Mouse (Mus musculus): ENCODE measurements around the gene Psmb5.
A peak's percentile ranks its signal among the peaks of the same experiment; 100 is the strongest.

The Psmb5 gene

DNA sequence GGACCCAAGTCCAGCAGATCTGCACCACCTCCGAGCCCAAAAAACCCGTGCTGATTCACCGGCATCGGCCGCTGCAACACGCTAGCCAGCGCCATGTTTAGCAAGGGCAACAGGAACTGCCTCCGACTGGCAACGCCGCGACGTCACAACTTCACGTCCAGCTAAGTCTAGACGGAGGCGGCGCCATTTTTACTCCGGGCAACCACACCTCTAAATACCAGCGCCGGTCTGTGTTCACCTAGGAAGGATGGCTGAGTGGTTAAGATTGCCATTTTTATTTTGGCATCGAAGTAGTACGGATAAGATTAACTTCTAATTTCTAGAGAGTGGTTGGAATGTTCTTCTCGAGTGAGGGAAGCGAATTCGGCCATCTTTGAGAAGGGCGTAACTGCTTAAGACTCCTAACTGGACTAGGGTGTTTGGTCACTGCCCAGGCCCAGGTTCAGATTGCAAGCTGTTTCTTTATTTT, at the start of gene Psmb5:
Gene Psmb5 (minus strand): TSS at position 126 of the 469 bp plus-strand sequence.
- peak; percentile 91 for DNase-seq

GRCm38 (mm10) chr14:54664477-54665222, 46.8 kb upstream of the Psmb5 start:
- DNase-seq, result no peak

GRCm38 (mm10) chr14:54660009-54660408, 42.2 kb upstream of the Psmb5 start:
- no peak for DNase-seq

DNA sequence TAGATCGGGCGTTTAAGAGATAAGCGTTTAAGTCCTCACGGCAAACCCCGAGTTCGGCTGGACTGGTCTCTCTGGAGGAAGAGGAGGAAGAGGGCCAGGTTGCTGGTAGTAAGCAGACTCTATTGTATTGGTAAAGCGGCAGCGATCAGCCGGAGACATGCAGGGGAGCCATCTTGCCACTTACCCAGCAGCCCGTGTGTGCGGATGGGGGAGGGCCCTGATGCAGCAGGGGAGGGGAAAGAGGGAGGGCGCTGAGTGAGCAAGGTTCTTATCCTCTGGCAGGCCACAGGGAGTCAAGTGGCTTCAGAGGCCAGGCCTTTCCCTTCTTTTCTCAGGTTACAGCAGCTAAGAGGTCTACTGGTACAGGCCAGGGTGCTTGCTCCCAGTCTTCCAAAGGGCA, 35.7 kb upstream of the Psmb5 start:
- peak; percentile 86 to 87 for DNase-seq

DNA sequence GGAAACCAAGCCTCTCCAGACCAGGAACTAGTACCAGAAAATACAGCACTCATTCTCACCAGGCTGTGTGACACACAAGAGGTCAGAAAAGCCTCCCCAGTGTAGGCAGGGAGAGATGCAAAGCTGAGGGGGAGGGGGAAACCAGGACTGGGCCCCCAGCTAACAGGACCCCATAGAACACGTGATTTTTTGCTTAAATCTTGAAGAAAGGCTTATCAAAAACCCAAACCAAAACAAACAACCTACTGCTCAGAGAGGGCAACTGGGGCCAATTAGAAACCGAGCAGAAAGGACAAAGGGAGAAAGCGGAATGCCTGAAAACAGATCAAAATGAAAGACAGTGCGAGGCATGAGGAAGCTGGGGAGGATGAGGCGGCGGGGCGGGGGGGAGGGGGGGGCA, 35.0 kb upstream of the Psmb5 start:
- DNase-seq, result no peak

DNA sequence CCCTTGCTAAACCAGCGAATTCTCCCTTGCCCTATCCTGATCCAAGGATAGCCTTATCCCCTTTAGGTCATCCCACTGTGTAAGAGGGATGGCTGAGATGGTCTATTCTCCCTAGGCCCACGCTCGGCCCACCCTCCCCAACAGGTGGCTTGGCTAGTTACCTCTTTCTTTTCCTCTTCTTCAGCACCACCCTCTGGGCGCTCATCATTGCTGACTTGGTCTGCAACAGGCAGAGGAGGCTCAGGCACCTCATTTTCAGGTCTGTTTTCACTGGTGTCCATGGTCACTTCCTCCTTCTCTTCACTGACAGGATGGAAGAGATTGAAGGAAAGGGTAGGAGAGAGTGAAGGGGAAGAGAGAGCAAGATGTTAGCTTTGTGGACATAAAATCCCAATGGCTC, 33.7 kb upstream of the Psmb5 start:
- DNase-seq, result no peak

DNA sequence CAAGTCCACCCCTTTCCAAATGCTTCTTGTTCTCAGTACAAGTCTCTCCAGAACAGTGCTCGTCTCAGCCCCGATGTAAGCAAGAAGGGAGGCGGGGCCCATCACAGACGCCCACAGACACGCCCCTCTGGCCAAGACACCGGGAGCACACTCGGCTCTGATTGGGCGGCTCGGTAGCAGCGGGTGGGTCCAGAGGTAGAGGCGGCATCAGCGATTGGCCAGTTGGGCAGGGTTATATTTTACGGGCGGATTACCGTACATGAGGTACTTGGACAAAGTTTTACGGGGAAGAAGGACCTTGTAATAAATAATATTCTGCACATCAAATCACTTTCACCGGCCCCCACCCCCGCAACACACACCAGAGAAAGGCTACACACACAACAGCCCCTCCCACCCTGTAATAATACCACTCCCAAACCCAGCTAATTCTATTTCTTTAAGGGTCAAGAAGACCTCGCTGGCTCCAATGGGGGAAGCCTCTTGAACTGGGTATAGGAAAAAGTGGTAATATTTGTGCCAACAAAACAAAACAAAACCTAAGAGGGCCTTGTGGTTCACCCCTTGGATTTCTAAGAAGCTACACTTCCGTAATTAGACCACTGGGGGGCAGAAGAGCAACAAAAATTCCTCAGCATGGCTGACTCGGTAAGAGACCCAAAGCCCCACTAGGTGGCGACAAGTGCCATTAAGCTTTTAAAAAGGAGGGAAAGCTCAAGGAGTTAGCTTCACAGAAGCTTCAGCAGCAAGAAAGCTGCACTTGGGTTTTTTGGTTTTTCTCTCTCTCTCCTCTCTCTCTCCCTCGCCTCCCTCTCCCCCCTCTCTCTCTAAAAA, 33.0 kb upstream of the Psmb5 start:
- DNase-seq, result peak; percentile 91 to 95

GRCm38 (mm10) chr14:54647900-54648299, 30.1 kb upstream of the Psmb5 start:
- no peak for DNase-seq

DNA sequence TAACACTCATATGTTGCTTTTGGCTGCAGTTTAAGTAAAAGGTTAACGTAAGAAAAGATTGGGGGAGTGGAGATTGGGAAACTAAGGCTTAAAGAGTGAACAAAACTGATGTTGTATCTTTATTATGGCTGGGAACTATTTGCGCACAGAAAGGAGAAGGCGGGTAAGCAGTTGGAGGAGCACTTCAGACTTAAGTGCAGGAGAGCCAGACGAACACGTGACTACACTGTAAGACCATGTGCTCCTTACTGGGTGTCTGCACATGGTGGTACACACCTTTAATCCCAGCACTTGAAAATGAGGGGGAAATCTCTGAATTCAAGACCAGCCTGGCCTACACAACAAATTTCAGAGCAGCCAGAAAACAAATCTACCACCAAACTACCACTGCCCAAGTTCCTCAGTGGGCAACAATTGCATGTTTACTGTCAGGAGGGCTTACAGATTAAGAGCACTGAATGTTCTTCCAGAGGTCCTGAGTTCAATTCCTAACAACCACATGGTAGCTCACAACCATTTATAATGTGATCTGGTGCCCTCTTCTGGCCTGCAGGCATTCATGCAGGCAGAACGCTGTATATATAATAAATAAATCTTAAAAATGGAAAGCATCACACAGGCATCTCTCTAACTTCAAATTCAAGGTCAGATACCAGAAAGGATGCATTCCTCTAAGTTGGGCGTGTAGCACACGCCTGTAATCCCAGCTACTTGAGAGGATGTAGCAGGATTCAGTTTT, 29.2 kb upstream of the Psmb5 start:
- DNase-seq, result no peak

DNA sequence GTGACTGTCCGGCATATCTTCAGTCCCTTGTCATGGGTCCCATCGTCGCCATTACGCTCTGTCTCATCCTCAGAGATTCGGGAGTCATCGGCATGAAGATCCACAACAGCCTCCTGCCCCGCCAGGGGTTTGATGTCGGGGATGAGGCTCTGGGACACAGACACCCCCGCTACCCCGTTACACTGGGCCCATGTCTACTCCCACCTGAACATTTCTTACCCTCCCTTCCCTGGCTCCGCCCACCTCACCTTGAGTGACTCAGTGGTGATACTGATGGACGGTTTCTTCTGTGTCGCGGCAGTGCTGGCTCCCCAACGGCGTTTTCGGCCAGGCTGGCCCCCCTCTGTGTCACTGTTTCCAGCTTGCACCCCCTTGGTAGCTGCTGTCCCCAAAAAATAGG, 28.6 kb upstream of the Psmb5 start:
- no peak for DNase-seq

DNA sequence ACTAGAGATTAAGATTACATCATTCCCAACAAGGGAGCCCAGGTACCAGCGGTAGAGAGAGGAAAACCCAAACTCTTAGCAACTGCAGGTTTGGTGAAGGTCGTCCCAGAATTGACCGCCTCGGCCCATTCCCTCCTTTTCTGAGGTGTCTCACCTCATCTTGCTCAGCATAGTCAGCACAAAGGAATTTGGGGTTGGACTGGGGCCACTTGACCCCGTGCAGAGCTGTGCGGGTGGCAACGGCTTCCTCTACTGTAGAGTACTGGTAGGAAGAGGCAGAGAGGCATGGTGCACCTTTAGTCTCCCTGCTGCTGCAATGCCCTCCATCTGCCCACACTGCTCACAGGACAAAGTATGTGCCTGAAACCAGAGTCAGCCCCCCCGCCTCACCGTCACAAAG, 26.5 kb upstream of the Psmb5 start:
- no peak for DNase-seq

- DNase-seq, result no peak
These were observed 25.2 kb upstream of the Psmb5 start for GRCm38 (mm10) chr14:54643011-54643410.

- no peak for DNase-seq
These were observed 24.6 kb upstream of the Psmb5 start for GRCm38 (mm10) chr14:54642224-54642944.

DNA sequence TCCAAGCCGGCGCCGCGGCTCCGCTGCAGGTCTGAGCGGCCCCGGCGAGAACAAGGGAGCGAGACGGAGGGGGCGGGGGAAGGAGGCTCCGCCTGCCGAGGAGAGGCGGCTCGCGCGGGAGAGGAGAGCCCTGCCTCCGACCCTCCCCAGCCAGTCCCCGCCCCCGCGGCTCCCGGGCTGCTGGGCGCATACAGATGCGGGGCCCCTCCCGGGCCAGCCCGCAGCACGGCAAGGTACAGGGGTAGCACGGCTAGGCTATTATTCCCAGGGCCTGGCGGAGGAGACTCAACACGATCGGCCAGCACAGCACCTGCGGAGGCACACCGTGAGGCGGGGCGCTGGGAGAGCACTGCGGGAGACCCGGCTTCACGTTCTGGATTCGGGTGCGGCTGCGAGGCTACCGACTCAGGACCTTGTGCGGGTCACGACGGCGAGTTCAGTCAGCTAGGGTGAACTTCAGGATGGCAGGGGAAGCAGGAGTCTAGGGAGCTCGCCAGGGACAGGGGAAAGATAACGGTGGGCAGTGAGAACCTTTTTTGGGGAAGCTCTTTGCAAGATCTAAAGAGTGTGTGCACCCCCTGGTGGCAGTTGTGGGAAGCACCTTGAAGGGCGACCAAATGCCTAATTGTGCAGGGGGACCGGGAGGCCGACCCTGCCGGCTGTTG, 23.6 kb upstream of the Psmb5 start, which contains the start of gene Cdh24:
Gene Cdh24 (minus strand): TSS at position 60 of the 665 bp plus-strand sequence.
- peak; percentile 94 to 97 for DNase-seq

DNA sequence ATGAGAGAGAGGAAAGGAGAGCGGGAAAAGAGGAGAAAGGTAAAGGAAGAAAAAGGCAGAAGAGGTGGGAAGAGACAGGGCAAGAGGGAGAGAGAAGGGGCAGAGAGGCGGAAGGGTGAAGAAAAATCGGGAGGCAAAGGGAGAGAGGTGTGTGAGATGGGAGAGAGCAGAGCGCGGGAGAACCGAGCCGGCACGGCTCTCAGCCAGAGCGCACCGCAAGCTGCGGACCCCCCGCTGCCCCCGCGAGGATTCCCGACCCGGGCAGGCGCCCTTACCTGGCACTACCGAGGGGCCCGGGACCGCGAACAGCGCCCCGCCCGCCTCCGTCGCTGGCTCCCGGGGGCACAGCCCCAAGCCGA, 23.1 kb upstream of the Psmb5 start, which contains the start of gene Gm17606:
Gene Gm17606 (plus strand): TSS at position 7 of the 359 bp plus-strand sequence.
- no peak for DNase-seq

DNA sequence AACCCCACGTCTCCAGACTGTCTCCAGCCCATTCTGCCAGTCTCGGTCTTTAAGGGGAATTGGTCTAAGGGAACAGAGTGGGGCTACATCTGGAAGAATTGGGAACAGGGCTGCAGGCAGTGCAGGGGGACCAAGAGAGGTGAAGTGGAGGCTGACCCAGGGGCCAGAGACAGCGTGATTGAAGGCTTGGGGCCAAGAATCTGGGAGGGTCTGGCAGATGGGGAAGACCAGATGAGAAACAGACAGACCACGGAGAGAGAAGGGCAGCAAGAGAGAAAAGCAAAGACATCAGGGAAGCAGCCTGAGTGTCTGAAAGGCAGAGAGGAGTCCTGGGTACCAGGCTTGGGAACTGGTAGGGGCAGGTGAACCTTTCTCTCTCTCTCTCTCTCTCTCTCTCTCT, 22.3 kb upstream of the Psmb5 start:
- no peak for DNase-seq

- DNase-seq, result no peak
These were observed 20.4 kb upstream of the Psmb5 start for GRCm38 (mm10) chr14:54638210-54638609.

DNA sequence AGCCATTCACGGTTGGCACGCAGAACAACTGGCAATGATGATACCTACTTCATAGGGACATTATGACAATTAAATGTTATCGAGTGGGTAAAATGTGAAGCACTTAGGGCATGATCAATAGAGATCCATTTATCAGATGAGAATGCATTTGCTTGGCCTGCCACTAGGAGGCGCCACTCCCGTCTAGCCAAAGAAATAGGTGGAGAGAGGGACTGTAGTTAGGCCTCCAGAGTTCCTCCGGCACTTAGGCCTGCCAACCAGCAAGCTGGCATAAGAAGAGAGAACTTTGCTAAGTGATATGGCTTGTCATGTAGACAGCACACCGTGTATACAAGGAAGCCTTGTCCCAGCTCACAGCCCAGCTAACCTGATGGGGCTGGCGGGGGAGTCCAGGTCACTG, 19.1 kb upstream of the Psmb5 start:
- peak; percentile 65 to 77 for DNase-seq

GRCm38 (mm10) chr14:54634182-54634581, 16.4 kb upstream of the Psmb5 start:
- no peak for DNase-seq

DNA sequence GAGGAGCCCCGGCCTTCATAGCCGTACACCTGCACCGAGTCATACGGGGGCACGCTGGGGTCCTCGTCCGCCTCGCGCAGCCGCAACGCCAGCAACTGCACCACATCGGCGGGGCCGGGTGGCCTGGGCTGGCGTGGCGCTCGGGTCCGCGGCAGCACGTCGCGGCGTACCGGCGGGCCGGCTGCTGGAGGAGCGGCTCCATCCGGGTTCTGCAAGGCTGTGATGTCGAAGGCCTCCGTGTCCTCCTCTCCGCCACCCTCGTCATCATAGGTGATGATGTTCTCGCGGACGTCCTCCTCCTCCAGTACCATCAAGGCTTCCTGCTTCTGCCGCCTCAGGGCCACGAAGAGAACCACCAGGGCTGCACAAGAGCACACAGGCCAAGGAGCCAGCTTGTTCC, 14.4 kb upstream of the Psmb5 start:
- no peak for DNase-seq

- DNase-seq, result no peak
These were observed 13.4 kb upstream of the Psmb5 start for GRCm38 (mm10) chr14:54631240-54631599.
